Mouse (Mus musculus) ES-E14 (cell line): ENCODE data around the gene Atp2a3.

Experiments used
- MAFK ChIP-seq: IDR thresholded peaks from 2 replicates; pipeline ENCODE4 v1.6.1; 2014; ENCODE audit warnings: mild to moderate bottlenecking, low read depth, low read length, inconsistent platforms; ENCODE audit not compliant: insufficient read depth
- ZC3H11A ChIP-seq: IDR thresholded peaks from 2 replicates; pipeline ENCODE4 v1.6.1; 2012; ENCODE audit warnings: low read depth, mild to moderate bottlenecking, inconsistent platforms, low read length, borderline replicate concordance

GRCm38 (mm10) chr11:72989044-72989443 is 28.1 kb downstream of the Atp2a3 start:
- TF ChIP-seq ZC3H11A (no peak), MAFK (no peak)
